Mouse (Mus musculus): Measurements from ENCODE around the gene Lrp10.
A peak's percentile ranks its signal among the peaks of the same experiment; 100 is the strongest.

Lrp10 gene

GRCm38 (mm10) chr14:54433941-54434531, 29.9 kb upstream of the Lrp10 start:
- DNase-seq = no peak

- DNase-seq = no peak
Measured at GRCm38 (mm10) chr14:54435194-54435918, 28.6 kb upstream of the Lrp10 start.

- no peak for DNase-seq
Measured at GRCm38 (mm10) chr14:54439155-54439554, 24.8 kb upstream of the Lrp10 start.

GRCm38 (mm10) chr14:54439610-54440009, 24.3 kb upstream of the Lrp10 start:
- DNase-seq = no peak

GRCm38 (mm10) chr14:54440538-54440937, 23.4 kb upstream of the Lrp10 start:
- no peak for DNase-seq

- DNase-seq = no peak
Measured at GRCm38 (mm10) chr14:54441365-54441764, 22.6 kb upstream of the Lrp10 start.

GRCm38 (mm10) chr14:54442548-54442947, 21.4 kb upstream of the Lrp10 start:
- DNase-seq = no peak

GRCm38 (mm10) chr14:54443196-54443595, 20.7 kb upstream of the Lrp10 start:
- DNase-seq = no peak

GRCm38 (mm10) chr14:54443712-54444618, 20.0 kb upstream of the Lrp10 start:
- DNase-seq = peak in 1 of 2 experiments; percentile 24

- DNase-seq = no peak
Measured at GRCm38 (mm10) chr14:54445476-54445875, 18.5 kb upstream of the Lrp10 start.

GRCm38 (mm10) chr14:54453566-54453965, 10.4 kb upstream of the Lrp10 start:
- no peak for DNase-seq

GRCm38 (mm10) chr14:54454669-54455528, 9.0 kb upstream of the Lrp10 start:
- no peak for DNase-seq

GRCm38 (mm10) chr14:54457907-54458569, 5.9 kb upstream of the Lrp10 start:
- DNase-seq = no peak

GRCm38 (mm10) chr14:54462146-54462545, 1.8 kb upstream of the Lrp10 start:
- DNase-seq = no peak

- DNase-seq = no peak
Measured at GRCm38 (mm10) chr14:54463108-54463958, 604 bp upstream of the Lrp10 start.

GRCm38 (mm10) chr14:54464293-54465005, 512 bp downstream of the Lrp10 start:
- DNase-seq = peak; percentile 67 to 70

GRCm38 (mm10) chr14:54471467-54471866, 7.5 kb downstream of the Lrp10 start:
- no peak for DNase-seq

- no peak for DNase-seq
Measured at GRCm38 (mm10) chr14:54472671-54473070, 8.7 kb downstream of the Lrp10 start.

- no peak for DNase-seq
Measured at GRCm38 (mm10) chr14:54474744-54475143, 10.8 kb downstream of the Lrp10 start.

Measured in cerebellum, adult 18-20 months (tissue).